Mouse (Mus musculus) lung, embryonic 16.5 days (tissue): ENCODE measurements at regions not wholly inside any gene's neighbourhood (a gene's known extent, or its start where the extent isn't known, plus 50 kb on each side); places are given as distances from the start of the nearest gene placed in this dataset.

ENCODE experiments used
- ATAC-seq: fragments of 200-750 bp; cut with Nextera tagmentation; 2 replicates; pipeline ENCODE4 v1.8.0; 2017; ENCODE audit warnings: low read depth, mild to moderate bottlenecking, moderate library complexity
- H3K27ac ChIP-seq: fragments of 300-500 bp; sonication (generic); 2 replicates; pipeline ENCODE4 v1.5.1; 2014; ENCODE audit warnings: mild to moderate bottlenecking, control low read depth, low read length
- H3K27me3 ChIP-seq: fragments of 300-500 bp; sonication (generic); 2 replicates; pipeline ENCODE4 v1.6.1; 2014; ENCODE audit warnings: low read depth, low read length, mixed read lengths; ENCODE audit not compliant: control insufficient read depth, insufficient read depth
- H3K36me3 ChIP-seq: fragments of 300-500 bp; sonication (generic); 2 replicates; pipeline ENCODE4 v1.6.1; 2014; ENCODE audit warnings: low read length; ENCODE audit not compliant: control insufficient read depth, insufficient read depth
- H3K4me1 ChIP-seq: fragments of 300-500 bp; sonication (generic); replicated peaks from 2 replicates; pipeline ENCODE4 v1.6.1; 2014; ENCODE audit warnings: low read length, mixed read lengths; ENCODE audit not compliant: control insufficient read depth, insufficient read depth
- H3K4me2 ChIP-seq: fragments of 300-500 bp; sonication (generic); 2 replicates; pipeline ENCODE4 v1.6.1; 2014; ENCODE audit warnings: low read depth, low read length, control low read depth
- H3K4me3 ChIP-seq: fragments of 300-500 bp; sonication (generic); 2 replicates; pipeline ENCODE4 v1.5.1; 2014; ENCODE audit warnings: mild to moderate bottlenecking, low read length, control low read depth
- H3K9ac ChIP-seq: fragments of 300-500 bp; sonication (generic); 2 replicates; pipeline ENCODE4 v1.6.1; 2014; ENCODE audit warnings: low read length, control low read depth
- H3K9me3 ChIP-seq: fragments of 300-500 bp; sonication (generic); 2 replicates; pipeline ENCODE4 v1.6.1; 2016; ENCODE audit warnings: low read length; ENCODE audit not compliant: control insufficient read depth
- WGBS: fragments of 180-500 bp; shearing (Covaris S2); extraction: QIAGEN DNeasy Blood & Tissue Kit; methylation state at CpG from one replicate; pipeline ENCODE4 v1.1.7; 2014; 5-methylcytosine and 5-hydroxymethylcytosine counted together

GRCm38 (mm10) chr13:60507611-60508010 lies 94.1 kb upstream of the Dapk1 start:
- H3K4me2 ChIP-seq, result no peak overlapping the region
- no peaks in the 10 kb centered on the region for H3K36me3 ChIP-seq
- H3K9me3 ChIP-seq, result no peaks in the 10 kb centered on the region
- H3K9ac ChIP-seq, result no peak overlapping the region
- H3K4me1 ChIP-seq, result no peaks in the 10 kb centered on the region; the same call in 1 of the 2 replicates
- H3K27me3 ChIP-seq, result no peaks in the 10 kb centered on the region
- 24% methylated on average over 3 of the region's 3 CpGs for WGBS
- H3K27ac ChIP-seq, result peak overlapping the region; percentile 53
- no peak overlapping the region for H3K4me3 ChIP-seq
- ATAC-seq, result peak; percentile 83

GRCm38 (mm10) chr13:60508054-60508453 lies 93.7 kb upstream of the Dapk1 start:
- Histone ChIP-seq H3K9ac (no peak overlapping the region), H3K36me3 (no peaks in the 10 kb centered on the region), H3K4me2 (no peak overlapping the region), H3K9me3 (no peaks in the 10 kb centered on the region), H3K27ac (peak overlapping the region; percentile 67), H3K4me1 (no peaks in the 10 kb centered on the region; the same call in 1 of the 2 replicates), H3K27me3 (no peaks in the 10 kb centered on the region), H3K4me3 (no peak overlapping the region)
- ATAC-seq, result peak; percentile 85
- WGBS, result 34% methylated on average over 4 of the region's 4 CpGs

- Histone ChIP-seq H3K4me3 (no peak overlapping the region), H3K9me3 (no peaks in the 10 kb centered on the region), H3K9ac (no peak overlapping the region), H3K27ac (peak overlapping the region; percentile 67), H3K4me2 (no peak overlapping the region), H3K27me3 (no peaks in the 10 kb centered on the region), H3K36me3 (no peaks in the 10 kb centered on the region), H3K4me1 (no peaks in the 10 kb centered on the region; the same call in 1 of the 2 replicates)
- whole genome bisulfite sequencing, result 67% methylated on average over 5 of the region's 5 CpGs
- ATAC-seq, result no peak
These were observed 92.9 kb upstream of the Dapk1 start for GRCm38 (mm10) chr13:60508856-60509255.

- Histone ChIP-seq H3K9ac (no peak overlapping the region), H3K9me3 (no peaks in the 10 kb centered on the region), H3K4me2 (no peak overlapping the region), H3K27me3 (no peaks in the 10 kb centered on the region), H3K4me3 (no peak overlapping the region), H3K27ac (no peak overlapping the region), H3K4me1 (no peaks in the 10 kb centered on the region; the same call in 1 of the 2 replicates), H3K36me3 (no peaks in the 10 kb centered on the region)
- no peak for ATAC-seq
- 85% methylated on average over 7 of the region's 7 CpGs for WGBS
These were observed 90.6 kb upstream of the Dapk1 start for GRCm38 (mm10) chr13:60511101-60511500.

- no peak overlapping the region for H3K27ac ChIP-seq
- no peak overlapping the region for H3K4me3 ChIP-seq
- H3K9me3 ChIP-seq, result no peaks in the 10 kb centered on the region
- no peak overlapping the region for H3K4me2 ChIP-seq
- WGBS, result 73% methylated on average over 8 of the region's 8 CpGs
- H3K36me3 ChIP-seq, result no peaks in the 10 kb centered on the region
- no peaks in the 10 kb centered on the region; the same call in 1 of the 2 replicates for H3K4me1 ChIP-seq
- H3K9ac ChIP-seq, result no peak overlapping the region
- H3K27me3 ChIP-seq, result no peaks in the 10 kb centered on the region
- no peak for ATAC-seq
These were observed 90.1 kb upstream of the Dapk1 start for GRCm38 (mm10) chr13:60511628-60512027.

- no peaks in the 10 kb centered on the region for H3K36me3 ChIP-seq
- no peaks in the 10 kb centered on the region for H3K9me3 ChIP-seq
- H3K4me2 ChIP-seq, result no peak overlapping the region
- H3K27me3 ChIP-seq, result no peaks in the 10 kb centered on the region
- ATAC-seq, result no peak
- H3K4me3 ChIP-seq, result no peak overlapping the region
- H3K9ac ChIP-seq, result no peak overlapping the region
- H3K27ac ChIP-seq, result no peak overlapping the region
- 75% methylated on average over 7 of the region's 7 CpGs for WGBS
- H3K4me1 ChIP-seq, result no peaks in the 10 kb centered on the region
These were observed 88.0 kb upstream of the Dapk1 start for GRCm38 (mm10) chr13:60513756-60514155.

GRCm38 (mm10) chr13:60514806-60515205 lies 86.9 kb upstream of the Dapk1 start:
- Histone ChIP-seq H3K27me3 (no peaks in the 10 kb centered on the region), H3K9ac (no peak overlapping the region), H3K4me1 (no peaks in the 10 kb centered on the region), H3K27ac (no peak overlapping the region), H3K36me3 (no peaks in the 10 kb centered on the region), H3K4me3 (no peak overlapping the region), H3K9me3 (no peaks in the 10 kb centered on the region), H3K4me2 (no peak overlapping the region)
- ATAC-seq, result no peak
- 59% methylated on average over 9 of the region's 9 CpGs for WGBS

- 86% methylated on average over 2 of the region's 2 CpGs for WGBS
These were observed 83.7 kb upstream of the Dapk1 start for GRCm38 (mm10) chr13:60518010-60518409.

GRCm38 (mm10) chr13:60519708-60520107 lies 82.0 kb upstream of the Dapk1 start:
- no peaks in the 10 kb centered on the region for H3K4me1 ChIP-seq
- H3K4me2 ChIP-seq, result no peak overlapping the region
- H3K36me3 ChIP-seq, result no peaks in the 10 kb centered on the region
- H3K4me3 ChIP-seq, result no peak overlapping the region
- ATAC-seq, result no peak
- no peaks in the 10 kb centered on the region for H3K9me3 ChIP-seq
- no peak overlapping the region for H3K9ac ChIP-seq
- H3K27ac ChIP-seq, result no peak overlapping the region
- no peaks in the 10 kb centered on the region for H3K27me3 ChIP-seq
- WGBS, result 62% methylated on average over 4 of the region's 4 CpGs

More at GRCm38 (mm10) chr13:60518010-60518409, 83.7 kb upstream of the Dapk1 start:
- Histone ChIP-seq H3K4me2 (no peak overlapping the region), H3K9me3 (no peaks in the 10 kb centered on the region), H3K4me3 (no peak overlapping the region), H3K36me3 (no peaks in the 10 kb centered on the region), H3K4me1 (no peaks in the 10 kb centered on the region), H3K27ac (no peak overlapping the region), H3K27me3 (no peaks in the 10 kb centered on the region), H3K9ac (no peak overlapping the region)
- no peak for ATAC-seq
